Mouse (Mus musculus) kidney, postnatal 36 days (tissue): Measurements from ENCODE around the gene Ergic1.

Source experiments
- DNase-seq, 2 experiments: peaks; one replicate each; pipeline ENCODE4 v3.0.0; 2021 to 2022; ENCODE audit warnings: mixed read lengths in 2 of 2

Ergic1 gene

GRCm38 (mm10) chr17:26631811-26632327 is 70.6 kb downstream of the Ergic1 start:
- peak in 1 of 2 experiments; percentile 35 for DNase-seq

GRCm38 (mm10) chr17:26633186-26633585 is 71.9 kb downstream of the Ergic1 start:
- DNase-seq, result peak; percentile 32 to 54

GRCm38 (mm10) chr17:26633926-26634325 is 72.6 kb downstream of the Ergic1 start:
- peak; percentile 54 to 68 for DNase-seq

GRCm38 (mm10) chr17:26634539-26634938 is 73.2 kb downstream of the Ergic1 start:
- DNase-seq, result no peak

GRCm38 (mm10) chr17:26635951-26636350 is 74.7 kb downstream of the Ergic1 start:
- DNase-seq, result peak in 1 of 2 experiments; percentile 51

- peak; percentile 86 to 93 for DNase-seq
Observed at GRCm38 (mm10) chr17:26637851-26638250, 76.6 kb downstream of the Ergic1 start.

GRCm38 (mm10) chr17:26638655-26639054 is 77.4 kb downstream of the Ergic1 start:
- peak; percentile 88 to 95 for DNase-seq

GRCm38 (mm10) chr17:26639791-26640190 is 78.5 kb downstream of the Ergic1 start:
- no peak for DNase-seq

DNA sequence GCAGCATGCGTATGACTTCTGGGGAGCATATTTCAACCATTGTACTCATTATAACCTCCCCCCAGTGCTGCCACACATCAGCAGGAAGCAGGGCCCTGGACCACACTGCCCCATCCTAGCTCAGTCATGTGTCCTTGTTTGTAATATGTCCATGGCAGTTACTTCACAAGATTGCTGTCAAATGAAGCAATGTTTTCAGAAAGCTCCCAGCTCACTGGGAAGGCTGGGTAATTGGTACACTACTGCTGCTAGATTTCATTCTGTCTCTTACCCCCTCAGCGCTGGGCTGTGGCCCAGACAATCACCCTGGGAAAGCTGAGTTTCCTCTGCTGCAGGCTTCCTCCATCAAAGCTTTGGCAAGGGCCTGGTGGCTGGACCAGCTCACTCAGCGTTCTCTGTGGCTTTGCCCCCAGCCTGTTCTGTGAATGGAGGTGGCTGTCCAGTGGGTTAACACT is 79.0 kb downstream of the Ergic1 start:
- DNase-seq, result no peak

DNA sequence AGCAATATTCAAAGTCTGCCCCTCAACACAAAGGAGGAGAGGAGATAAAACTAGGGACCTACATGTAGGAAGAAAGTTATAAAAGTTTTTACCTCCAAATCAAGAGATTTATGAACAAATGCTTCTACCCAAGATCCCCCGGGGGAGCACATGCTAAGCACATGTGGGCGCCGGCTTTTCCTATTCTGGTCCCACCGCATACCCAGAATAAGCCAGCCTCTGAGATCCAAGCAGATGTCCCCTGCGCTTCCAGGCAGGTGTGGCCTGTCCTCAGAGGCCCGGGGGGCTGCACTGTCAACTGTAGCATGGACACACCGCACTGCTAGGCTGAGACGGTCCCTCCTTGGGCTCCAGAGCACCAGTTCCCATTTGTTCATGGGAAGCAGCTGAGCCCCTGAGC is 82.2 kb downstream of the Ergic1 start:
- no peak for DNase-seq

DNA sequence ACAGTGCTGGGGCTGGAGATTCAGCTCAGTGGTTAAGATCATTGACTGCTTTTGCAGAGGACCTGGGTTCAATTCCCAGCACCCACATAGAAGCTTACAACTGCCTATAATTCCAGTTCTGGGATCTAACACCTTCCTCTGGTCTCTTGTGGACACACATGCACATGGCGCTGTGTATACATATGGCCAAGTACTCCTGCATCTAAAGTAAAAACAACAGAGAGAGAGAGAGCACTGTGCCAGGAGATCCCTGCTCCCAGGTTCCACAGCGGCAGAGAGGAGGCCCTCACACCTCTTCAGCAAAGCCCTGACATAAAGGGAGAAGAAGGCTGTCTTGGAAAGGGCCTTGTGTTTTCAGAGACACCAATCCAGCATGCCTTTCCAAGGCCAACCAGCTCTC is 82.7 kb downstream of the Ergic1 start:
- DNase-seq, result no peak

DNA sequence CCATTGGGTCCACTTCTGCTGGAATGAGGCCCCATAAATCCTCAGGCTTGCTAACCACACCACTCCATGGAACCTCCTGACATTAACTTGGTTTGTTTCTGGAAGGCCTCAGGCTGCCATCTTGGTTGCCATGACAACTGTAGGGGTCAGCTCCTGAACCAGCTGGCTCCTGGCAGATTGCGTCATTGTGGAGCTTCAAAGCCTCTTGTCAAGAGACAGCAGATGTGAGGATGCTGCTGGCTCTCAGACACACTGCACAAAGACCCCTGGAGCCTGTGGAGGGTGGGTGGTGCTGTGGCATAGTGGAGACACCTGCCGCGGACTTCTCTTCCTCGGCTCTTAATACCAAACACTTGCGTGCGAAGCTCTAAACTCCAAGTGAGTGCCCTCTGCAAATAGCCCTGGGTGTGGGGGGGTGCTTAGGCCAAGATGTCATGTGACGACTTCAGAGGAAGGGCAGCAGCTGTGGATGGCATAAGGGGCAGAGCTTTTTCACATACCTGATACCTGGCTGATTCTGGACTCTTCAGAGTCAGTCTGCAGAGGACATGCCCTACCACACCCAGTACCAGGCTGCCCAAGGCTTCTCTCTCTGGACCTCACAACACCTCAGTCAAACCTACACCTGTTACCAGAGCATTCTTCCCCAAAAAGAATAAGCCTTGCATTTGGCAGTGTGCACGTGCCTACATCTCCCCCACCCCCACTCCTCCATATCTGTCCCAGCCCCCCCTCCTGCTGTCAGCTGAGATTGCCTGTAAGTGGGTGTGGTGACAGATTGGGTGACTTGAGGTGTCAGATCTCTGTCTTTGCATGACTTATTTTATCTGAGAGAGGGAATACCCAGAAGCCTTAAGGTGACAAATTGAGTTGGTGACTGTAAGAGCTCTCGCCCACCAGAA is 83.5 kb downstream of the Ergic1 start:
- no peak for DNase-seq

DNA sequence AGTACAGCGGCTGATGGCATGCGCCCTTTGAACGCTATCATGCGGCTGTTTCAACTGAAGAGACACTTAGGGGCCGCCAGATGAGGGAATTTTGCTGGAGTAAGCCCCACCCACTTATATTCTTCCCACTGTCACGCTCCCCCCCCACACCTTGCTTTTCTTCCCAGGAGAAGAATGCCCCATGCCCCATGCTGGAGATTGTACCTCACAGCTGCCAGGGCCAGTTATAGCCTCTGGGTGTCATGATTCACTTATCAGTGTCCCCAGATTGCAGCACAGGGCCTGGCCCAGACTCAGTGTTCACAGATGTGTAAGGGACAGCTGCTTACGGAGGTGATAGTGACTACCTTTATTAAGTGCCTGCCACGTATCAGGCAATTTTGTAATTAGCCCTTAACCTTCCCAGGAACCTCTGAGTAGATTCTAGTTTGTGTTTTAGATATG is 84.1 kb downstream of the Ergic1 start:
- DNase-seq, result no peak

DNA sequence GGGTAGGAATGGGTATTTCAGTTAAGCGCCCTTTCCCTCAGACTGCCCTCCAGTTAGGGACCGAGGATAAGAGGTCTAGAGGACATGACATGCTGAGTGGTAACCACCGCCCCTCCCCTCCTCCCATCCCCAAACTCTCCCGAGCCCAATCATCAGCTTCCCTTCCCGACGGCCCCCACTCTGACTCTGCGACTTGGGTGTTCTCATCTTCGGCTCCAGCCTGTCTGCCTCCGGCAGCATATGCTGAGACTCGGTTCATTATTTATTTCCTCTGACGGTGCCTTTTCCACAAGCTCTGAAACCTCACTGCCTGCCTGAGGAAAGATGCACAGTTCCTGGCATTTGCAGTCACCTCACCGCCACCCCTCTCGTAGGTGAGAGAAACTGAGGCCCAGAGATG is 86.0 kb downstream of the Ergic1 start:
- peak; percentile 35 to 40 for DNase-seq

GRCm38 (mm10) chr17:26649565-26649964 is 88.3 kb downstream of the Ergic1 start:
- peak in 1 of 2 experiments; percentile 34 for DNase-seq

GRCm38 (mm10) chr17:26650451-26651363 is 89.4 kb downstream of the Ergic1 start:
- DNase-seq, result no peak

DNA sequence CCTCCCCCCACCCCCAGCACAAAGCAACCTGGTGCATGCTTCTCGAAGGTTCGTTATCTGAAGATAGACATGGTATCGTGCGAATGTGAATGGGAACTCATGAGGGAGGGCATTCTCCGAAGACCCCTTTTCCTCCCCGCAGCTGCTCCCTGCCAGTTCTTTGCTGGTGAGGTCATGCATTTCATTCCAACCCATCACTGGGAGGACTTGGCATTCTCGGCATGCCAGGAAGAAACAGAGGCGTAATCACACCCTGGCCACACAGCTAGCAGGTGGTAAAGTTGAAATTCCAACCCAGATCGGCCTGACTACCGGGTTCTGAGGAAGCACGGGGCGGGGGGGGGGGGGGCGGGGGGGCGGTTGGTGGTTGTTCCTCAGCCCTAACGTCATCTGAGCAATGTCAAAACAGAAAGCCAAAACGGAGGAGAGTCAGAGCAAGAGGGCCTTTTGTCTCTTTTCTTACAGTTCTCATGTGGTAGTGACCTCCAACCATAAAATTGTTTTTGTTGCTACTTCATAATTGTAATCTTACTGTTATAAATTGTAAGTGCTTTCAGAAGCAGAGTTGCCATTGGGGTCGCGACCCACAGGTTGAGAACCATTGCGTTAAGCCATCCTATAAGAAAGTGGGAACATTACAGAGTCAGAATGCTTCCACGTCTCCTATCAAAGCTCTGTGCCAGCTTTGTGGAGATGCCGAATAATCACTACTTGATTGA is 97.7 kb downstream of the Ergic1 start:
- DNase-seq, result no peak

DNA sequence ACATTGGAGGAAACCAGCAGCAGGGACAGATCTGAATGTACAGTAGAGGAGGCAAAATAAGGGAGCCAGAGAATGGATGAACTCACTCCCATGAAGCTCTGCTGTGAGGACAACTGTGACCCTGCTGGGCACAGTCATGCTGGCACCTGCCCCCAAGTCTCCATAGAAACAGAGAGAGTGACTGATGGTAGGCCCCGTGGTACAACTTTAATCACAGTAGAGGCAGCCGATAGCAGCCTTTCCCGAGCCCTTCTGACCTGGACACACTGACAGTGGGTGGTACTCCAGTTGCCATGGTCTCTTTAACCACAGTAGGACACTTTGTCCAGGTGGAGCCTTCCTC is 98.3 kb downstream of the Ergic1 start:
- no peak for DNase-seq

DNA sequence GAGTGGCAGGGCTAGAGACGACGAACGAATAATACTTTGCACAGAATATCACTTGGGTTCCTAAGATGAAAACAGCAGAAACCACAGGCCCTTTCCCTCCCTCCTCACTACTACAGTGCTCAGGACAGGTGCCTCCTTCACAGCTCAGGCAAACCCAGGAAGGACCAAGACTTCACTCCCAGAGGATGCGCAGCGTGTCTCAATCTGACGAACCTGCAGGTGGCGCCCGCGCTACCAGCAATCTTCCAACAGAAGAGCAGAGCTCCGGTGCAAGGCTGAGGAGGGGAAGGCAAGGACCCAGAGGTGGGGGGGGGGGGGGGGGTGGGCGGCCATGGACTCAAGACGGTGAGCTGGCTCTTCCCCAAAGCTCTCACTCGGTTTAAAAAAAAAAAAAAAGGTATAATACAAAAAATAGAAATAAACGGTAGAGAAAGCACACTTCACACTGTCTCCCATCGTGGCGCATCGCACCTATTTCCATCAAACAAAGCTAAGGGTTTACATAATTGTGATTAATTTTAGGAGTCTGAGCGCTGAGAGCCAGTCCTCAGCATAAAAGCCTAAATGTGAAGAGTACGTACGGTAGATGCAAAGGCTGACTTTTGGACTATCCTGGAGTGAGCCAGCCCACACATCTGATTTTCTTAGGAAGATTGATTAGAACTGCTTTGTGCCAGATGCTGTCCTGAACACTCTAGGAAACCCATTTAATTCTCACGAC is 99.1 kb downstream of the Ergic1 start:
- DNase-seq, result peak; percentile 81 to 93

DNA sequence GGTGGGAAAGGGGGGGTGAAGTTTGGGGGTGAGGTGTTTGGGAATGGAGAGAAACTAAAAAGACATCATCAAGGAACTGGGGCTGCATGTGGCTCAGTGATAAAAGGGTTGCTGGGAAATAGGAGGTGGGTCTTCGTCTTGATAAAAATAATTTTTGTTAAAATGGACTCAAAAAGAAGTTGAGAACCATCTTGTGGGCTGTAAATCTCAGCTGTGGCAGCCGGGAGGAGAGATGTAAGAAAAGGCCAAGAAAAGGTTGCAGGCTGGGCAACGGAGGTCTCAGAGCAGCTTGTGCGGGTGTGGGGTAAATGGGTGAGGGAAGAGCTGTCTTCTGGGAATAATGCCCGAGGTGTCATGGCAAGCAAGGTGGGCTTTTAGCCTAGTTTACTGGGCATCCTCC is 100.9 kb downstream of the Ergic1 start:
- DNase-seq, result no peak

GRCm38 (mm10) chr17:26662978-26663683 is 101.8 kb downstream of the Ergic1 start, which contains the start of gene Atp6v0e:
Gene Atp6v0e, plus strand, starts transcription at chr17:26663231.
- peak; percentile 96 to 98 for DNase-seq
